Mouse (Mus musculus): ENCODE data around the gene Ms4a14.

DNA sequence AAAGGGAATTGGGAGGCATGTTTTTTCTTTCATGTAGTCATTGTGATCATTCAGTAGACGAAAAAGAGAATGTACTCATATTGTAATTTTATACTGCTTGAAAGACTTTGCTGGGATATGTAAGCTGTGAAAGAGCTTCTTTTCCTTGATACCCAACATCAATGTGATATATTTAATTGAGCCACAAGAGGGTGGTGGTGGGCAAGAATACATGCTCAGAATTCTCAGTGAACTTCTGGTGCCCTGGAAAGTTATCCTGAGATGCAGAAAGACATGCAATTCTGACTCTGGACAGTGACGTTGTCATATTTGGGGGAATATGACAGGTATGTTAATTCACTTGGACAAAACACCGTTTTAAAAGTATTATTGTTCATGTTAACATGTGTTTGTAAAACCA lies 45.9 kb upstream of the Ms4a14 start:
- TF ChIP-seq CTCF (IDR thresholded peaks at IDR 0.05; ENCODE audit: extremely low read depth, insufficient read length, insufficient replicate concordance, low read depth, low read length) (no peak), POLR2A (IDR thresholded peaks at IDR 0.05; ENCODE audit: low read depth, low read length) (no peak)
